Mouse (Mus musculus) lung, embryonic 16.5 days (tissue): Measurements from ENCODE around the gene Pip5k1c. TPM values are rescaled to one million over a fixed set of nuclear protein-coding genes. Genes with fewer than 3 reads are reported as not detected.

ENCODE experiments used
- ATAC-seq: fragments of 200-750 bp; cut with Nextera tagmentation; 2 replicates; pipeline ENCODE4 v1.8.0; 2017; ENCODE audit warnings: low read depth, mild to moderate bottlenecking, moderate library complexity
- H3K27ac ChIP-seq: fragments of 300-500 bp; sonication (generic); 2 replicates; pipeline ENCODE4 v1.5.1; 2014; ENCODE audit warnings: mild to moderate bottlenecking, control low read depth, low read length
- H3K27me3 ChIP-seq: fragments of 300-500 bp; sonication (generic); 2 replicates; pipeline ENCODE4 v1.6.1; 2014; ENCODE audit warnings: low read depth, low read length, mixed read lengths; ENCODE audit not compliant: control insufficient read depth, insufficient read depth
- H3K36me3 ChIP-seq: fragments of 300-500 bp; sonication (generic); 2 replicates; pipeline ENCODE4 v1.6.1; 2014; ENCODE audit warnings: low read length; ENCODE audit not compliant: control insufficient read depth, insufficient read depth
- H3K4me1 ChIP-seq: fragments of 300-500 bp; sonication (generic); replicated peaks from 2 replicates; pipeline ENCODE4 v1.6.1; 2014; ENCODE audit warnings: low read length, mixed read lengths; ENCODE audit not compliant: control insufficient read depth, insufficient read depth
- H3K4me2 ChIP-seq: fragments of 300-500 bp; sonication (generic); 2 replicates; pipeline ENCODE4 v1.6.1; 2014; ENCODE audit warnings: low read depth, low read length, control low read depth
- H3K4me3 ChIP-seq: fragments of 300-500 bp; sonication (generic); 2 replicates; pipeline ENCODE4 v1.5.1; 2014; ENCODE audit warnings: mild to moderate bottlenecking, low read length, control low read depth
- H3K9ac ChIP-seq: fragments of 300-500 bp; sonication (generic); 2 replicates; pipeline ENCODE4 v1.6.1; 2014; ENCODE audit warnings: low read length, control low read depth
- H3K9me3 ChIP-seq: fragments of 300-500 bp; sonication (generic); 2 replicates; pipeline ENCODE4 v1.6.1; 2016; ENCODE audit warnings: low read length; ENCODE audit not compliant: control insufficient read depth
- WGBS: fragments of 180-500 bp; shearing (Covaris S2); extraction: QIAGEN DNeasy Blood & Tissue Kit; methylation state at CpG from one replicate; pipeline ENCODE4 v1.1.7; 2014; 5-methylcytosine and 5-hydroxymethylcytosine counted together
- polyA plus RNA-seq: library from polyadenylated mRNA; unstranded; fragments of >200 nt; fragmentation: Nextera tagmentation; extraction: Ambion mirVana; gene quantifications from 2 replicates; pipeline ENCODE4 v1.2.1, GENCODE M21; 2015

The Pip5k1c gene
- polyA plus RNA-seq, 1 experiment from 2014 or later = 43.1 TPM

DNA sequence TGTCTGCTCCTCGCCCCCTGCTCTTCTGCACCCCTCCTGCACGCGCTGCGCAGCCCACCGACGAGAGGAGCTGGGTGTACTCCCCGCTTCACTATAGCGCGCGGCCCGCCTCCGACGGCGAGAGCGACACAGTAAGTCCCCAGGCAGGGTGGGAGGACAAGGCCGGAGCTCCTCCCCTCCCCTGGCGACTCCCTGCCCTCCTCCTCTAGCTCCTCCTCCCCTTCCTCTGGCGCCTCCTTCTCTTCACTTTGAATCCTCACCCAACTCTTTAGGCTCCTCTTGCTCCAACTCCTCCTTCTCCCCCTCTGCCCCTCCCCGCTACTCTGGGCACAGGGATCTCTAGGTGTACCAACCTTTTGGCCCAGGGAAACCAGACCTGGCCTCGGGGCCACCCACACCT, 24.5 kb downstream of the Pip5k1c start:
- Histone ChIP-seq H3K27ac (peak overlapping the region; percentile 47), H3K9ac (peak overlapping the region; percentile 64), H3K27me3 (no peaks in the 10 kb centered on the region), H3K4me2 (peak overlapping the region; percentile 63), H3K4me3 (peak overlapping the region; percentile 39), H3K36me3 (peaks cover 35% of the 10 kb centered on the region), H3K9me3 (no peaks in the 10 kb centered on the region), H3K4me1 (peaks cover 43% of the 10 kb centered on the region)
- 11% methylated on average over 16 of the region's 20 CpGs for WGBS
- peak; percentile 10 for ATAC-seq

DNA sequence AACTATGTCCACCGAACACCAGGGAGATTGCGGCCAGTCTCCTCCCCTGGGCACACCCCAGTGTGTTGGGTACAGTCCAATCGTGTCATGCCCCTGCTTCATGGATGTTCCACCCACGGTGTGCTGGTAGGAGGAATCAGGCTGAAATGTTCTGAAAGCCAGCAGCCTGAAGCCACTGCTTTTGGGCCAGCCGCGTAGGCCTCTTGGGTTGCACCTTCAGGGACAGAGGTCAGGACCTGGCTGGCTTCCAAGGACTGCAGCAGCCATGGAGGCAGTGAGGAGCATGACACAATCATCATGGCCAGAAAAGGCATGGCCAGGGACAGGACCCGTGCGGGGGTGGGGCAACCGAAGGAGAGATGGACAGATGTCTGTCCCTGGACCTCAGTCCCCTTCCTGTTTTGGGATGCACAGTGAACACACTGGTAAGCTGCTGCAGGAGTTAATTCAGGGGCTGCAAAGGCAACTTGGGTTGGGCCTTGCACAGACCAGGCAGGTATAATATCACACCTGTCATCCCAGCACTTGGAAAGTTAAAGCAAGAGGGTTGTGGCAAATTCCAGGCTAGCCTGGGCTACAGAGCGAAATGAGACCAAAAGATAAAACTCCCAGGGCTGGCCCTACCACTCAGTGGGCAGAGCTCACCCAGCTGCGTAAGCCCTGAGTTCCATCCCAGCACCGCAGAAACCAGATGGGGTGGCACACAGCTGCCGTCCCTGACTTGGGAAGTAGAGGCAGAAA, 26.0 kb downstream of the Pip5k1c start:
- WGBS = 82% methylated on average over 13 of the region's 13 CpGs
- ATAC-seq = no peak
- H3K27ac ChIP-seq = peak overlapping the region; percentile 92
- H3K36me3 ChIP-seq = peaks cover 37% of the 10 kb centered on the region
- H3K4me1 ChIP-seq = peaks cover 46% of the 10 kb centered on the region
- H3K27me3 ChIP-seq = no peaks in the 10 kb centered on the region
- no peaks in the 10 kb centered on the region for H3K9me3 ChIP-seq
- peak overlapping the region; percentile 94 for H3K9ac ChIP-seq
- H3K4me3 ChIP-seq = no peak overlapping the region
- peak overlapping the region; percentile 71 for H3K4me2 ChIP-seq

DNA sequence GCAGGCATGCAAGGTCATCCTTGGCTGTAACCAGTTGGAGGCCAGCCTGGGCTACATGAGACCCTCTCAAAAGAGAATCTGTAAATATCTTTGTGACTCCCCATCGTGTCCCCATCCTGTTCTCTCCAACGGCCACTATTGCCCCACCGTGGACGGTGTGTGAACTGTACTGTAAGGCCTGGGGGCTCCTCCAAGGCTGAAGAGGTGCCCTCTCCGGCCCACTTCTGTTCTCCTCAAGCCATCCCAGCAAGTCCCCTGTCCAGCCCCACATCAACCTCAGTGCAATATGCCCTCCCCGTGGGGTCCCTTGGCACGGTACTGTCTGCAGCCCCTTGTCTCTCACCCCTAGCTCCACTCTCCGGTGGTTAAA, 26.6 kb downstream of the Pip5k1c start:
- peaks cover 46% of the 10 kb centered on the region for H3K4me1 ChIP-seq
- peaks cover 37% of the 10 kb centered on the region for H3K36me3 ChIP-seq
- H3K27me3 ChIP-seq = no peaks in the 10 kb centered on the region
- 25% methylated on average over 8 of the region's 8 CpGs for WGBS
- ATAC-seq = no peak
- peak overlapping the region; percentile 92 for H3K27ac ChIP-seq
- no peaks in the 10 kb centered on the region for H3K9me3 ChIP-seq
- peak overlapping the region; percentile 94 for H3K9ac ChIP-seq
- H3K4me2 ChIP-seq = peak overlapping the region; percentile 71
- H3K4me3 ChIP-seq = peak overlapping the region; percentile 94

DNA sequence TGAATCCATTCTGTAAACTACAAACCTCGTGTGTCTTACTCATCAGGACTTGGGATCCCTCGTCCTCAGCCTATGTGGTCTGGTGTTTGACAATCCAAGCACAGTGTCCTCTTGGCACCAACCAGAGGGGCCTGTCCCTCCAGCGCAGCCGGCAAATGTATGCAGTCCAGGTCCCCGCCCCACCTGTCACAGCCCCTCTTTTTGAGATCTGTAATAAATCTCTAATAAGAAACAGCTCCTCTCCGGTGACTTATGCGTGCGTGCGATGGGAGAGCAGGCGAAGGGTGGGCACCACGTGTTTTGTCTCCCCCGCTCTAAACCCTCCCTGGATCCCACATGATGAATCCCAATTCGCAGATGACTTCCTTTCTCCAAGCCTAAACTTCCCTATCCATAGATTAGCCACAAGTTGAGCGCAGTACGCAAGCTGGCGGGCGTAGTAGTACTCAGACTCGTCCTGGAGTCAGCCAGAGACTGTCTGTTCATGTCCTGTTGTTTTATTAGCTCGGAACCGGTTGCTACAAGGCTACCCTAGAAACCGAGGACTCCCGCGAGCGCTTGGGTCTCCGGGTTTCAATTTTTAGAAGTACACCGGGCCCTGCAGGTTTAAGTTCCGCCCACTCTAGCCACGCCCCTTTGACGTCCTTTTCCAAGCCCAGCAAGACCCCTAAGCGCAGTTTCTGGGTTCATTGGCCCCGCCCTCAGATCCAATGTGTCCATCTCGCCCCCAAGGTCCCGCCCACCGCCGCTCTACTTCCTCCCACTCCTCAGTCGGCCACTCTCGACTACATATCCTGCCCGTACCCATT, 27.2 kb downstream of the Pip5k1c start:
- Histone ChIP-seq H3K4me1 (peaks cover 46% of the 10 kb centered on the region), H3K27ac (peak overlapping the region; percentile 92), H3K9me3 (no peaks in the 10 kb centered on the region), H3K27me3 (no peaks in the 10 kb centered on the region), H3K4me2 (peak overlapping the region; percentile 71), H3K9ac (peak overlapping the region; percentile 94), H3K4me3 (peak overlapping the region; percentile 94), H3K36me3 (peaks cover 38% of the 10 kb centered on the region)
- WGBS = 1% methylated on average over 38 of the region's 38 CpGs
- ATAC-seq = no peak; the same call in 1 of the 2 replicates

DNA sequence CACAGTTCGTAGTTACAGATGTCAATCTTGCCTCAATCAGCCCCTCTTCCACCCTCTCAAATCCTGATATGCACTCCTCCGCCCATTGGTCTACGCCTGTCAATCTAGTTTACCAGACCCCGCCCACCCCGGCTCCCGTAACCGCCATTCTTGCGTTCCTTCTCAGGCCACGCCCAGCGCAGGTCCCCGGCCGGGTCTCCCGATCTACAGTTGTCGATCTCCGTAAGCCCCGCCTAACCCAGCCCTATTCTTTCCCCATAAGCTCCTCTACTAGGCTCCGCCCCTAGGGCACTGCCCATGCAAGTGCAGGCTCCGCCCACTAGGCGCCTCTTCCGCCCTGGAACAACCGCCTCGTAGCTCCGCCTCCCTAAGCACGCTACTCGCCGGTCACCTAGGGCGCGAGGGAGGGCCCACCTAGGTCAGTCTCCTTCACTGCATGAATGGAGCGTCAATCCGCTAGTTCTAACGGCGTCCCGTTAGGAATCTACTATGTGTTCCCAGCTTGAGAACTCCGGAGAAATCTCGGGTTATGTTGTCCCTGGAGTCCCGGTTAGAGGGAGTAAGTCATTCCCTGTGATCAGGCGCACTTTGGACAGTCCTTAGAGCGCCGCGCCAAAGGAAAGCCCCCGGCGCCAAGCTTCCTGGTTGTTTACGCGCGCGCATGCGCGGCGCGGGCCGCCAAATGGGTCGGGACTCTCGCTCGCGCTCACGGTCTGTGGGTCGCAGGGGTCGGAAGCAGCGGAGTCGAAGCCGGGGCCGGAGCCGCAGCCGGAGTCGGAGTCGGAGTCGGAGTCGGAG, 28.0 kb downstream of the Pip5k1c start, which contains the start of gene Cactin:
Gene Cactin (plus strand): TSS at position 554 of the 798 bp plus-strand sequence.
- peak; percentile 92 for ATAC-seq
- no peaks in the 10 kb centered on the region for H3K27me3 ChIP-seq
- under 1% methylated on average over 68 of the region's 68 CpGs for WGBS
- H3K4me1 ChIP-seq = peaks cover 46% of the 10 kb centered on the region
- H3K27ac ChIP-seq = peak within 1 kb of the TSS; percentile 92
- no peaks in the 10 kb centered on the region for H3K9me3 ChIP-seq
- peak within 1 kb of the TSS; percentile 86 for H3K4me2 ChIP-seq
- peak within 1 kb of the TSS; percentile 94 for H3K9ac ChIP-seq
- H3K4me3 ChIP-seq = peak within 1 kb of the TSS; percentile 94
- peaks cover 38% of the 10 kb centered on the region for H3K36me3 ChIP-seq

DNA sequence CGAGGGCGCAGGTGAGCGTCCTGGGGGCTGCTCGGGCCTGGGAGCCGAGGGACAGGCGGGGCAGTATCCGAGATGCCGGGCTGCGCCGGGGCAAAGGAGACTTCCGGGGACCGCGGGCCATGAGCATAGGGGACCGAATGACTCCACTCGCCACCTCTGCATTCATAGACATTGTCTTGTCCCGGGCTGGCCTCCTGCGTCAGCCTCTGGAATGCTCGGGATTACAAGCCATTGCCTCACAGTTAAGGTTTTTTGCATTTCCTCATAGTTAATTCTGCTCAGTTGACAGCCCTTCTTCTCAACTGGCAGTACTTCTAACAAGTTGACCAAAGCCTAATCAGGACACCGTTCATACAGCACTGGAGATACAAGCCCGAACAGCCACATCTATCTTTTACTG, 28.7 kb downstream of the Pip5k1c start:
- Histone ChIP-seq H3K4me2 (peak overlapping the region; percentile 86), H3K9me3 (no peaks in the 10 kb centered on the region), H3K36me3 (peaks cover 40% of the 10 kb centered on the region), H3K4me3 (peak overlapping the region; percentile 94), H3K27me3 (no peaks in the 10 kb centered on the region), H3K9ac (peak overlapping the region; percentile 94), H3K27ac (peak overlapping the region; percentile 92), H3K4me1 (peaks cover 42% of the 10 kb centered on the region)
- 2% methylated on average over 20 of the region's 20 CpGs for WGBS
- ATAC-seq = no peak

DNA sequence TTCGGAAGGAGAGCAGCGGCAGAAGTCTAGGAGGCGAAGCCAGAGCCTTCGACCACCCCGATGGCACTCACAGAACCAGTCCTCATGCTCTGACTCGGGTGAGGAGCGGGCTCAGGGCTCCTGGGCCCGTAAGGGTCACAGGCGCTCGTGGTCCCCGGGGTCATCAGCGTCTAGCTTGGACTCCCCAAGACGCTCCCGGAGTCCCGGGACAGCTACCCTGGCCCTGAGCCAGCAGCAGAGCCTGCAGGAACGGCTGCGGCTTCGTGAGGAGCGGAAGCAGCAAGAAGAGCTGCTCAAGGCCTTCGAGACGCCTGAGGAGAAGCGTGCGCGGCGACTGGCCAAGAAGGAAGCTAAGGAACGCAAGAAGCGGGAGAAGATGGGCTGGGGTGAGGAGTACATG, 29.7 kb downstream of the Pip5k1c start:
- peak overlapping the region; percentile 86; the same call in 1 of the 2 replicates for H3K4me2 ChIP-seq
- 91% methylated on average over 27 of the region's 27 CpGs for WGBS
- peaks cover 46% of the 10 kb centered on the region for H3K36me3 ChIP-seq
- peaks cover 32% of the 10 kb centered on the region for H3K4me1 ChIP-seq
- no peak for ATAC-seq
- H3K9ac ChIP-seq = peak overlapping the region; percentile 9; the same call in 1 of the 2 replicates
- no peaks in the 10 kb centered on the region for H3K9me3 ChIP-seq
- no peak overlapping the region for H3K4me3 ChIP-seq
- no peak overlapping the region for H3K27ac ChIP-seq
- H3K27me3 ChIP-seq = no peaks in the 10 kb centered on the region

DNA sequence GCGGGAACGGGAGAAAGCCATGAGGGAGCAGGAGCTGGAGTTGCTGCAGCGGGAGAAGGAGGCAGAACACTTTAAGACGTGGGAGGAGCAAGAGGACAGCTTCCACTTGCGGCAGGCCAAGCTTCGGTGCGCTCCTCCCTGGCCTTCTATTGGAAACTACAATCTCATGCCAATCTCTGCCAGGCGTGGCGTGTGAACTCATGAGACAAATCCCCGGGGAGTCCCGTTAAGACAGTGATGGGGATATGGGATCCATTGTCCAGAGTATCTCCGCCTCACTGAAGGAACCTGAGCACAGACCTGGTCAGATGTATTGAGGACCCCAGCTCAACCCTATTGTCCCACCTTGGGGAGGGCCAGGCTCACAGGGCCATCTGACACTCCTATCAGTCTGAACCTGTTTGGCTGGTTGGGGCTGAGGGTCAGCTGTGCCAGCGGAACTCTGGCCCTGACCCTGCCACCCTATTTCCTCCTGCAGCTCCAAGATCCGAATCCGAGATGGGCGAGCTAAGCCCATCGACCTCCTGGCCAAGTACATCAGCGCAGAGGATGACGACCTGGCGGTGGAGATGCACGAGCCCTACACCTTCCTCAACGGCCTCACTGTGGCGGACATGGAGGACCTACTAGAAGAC, 30.5 kb downstream of the Pip5k1c start:
- H3K4me1 ChIP-seq = peaks cover 34% of the 10 kb centered on the region
- H3K27ac ChIP-seq = no peak overlapping the region
- no peaks in the 10 kb centered on the region for H3K27me3 ChIP-seq
- no peaks in the 10 kb centered on the region for H3K9me3 ChIP-seq
- no peak overlapping the region for H3K4me2 ChIP-seq
- no peak overlapping the region for H3K4me3 ChIP-seq
- H3K9ac ChIP-seq = no peak overlapping the region
- no peak for ATAC-seq
- WGBS = 90% methylated on average over 23 of the region's 23 CpGs
- H3K36me3 ChIP-seq = peaks cover 46% of the 10 kb centered on the region
